Mouse (Mus musculus) hindbrain, embryonic 12.5 days (tissue): Measurements from ENCODE around the gene Ccdc170. TPM values are rescaled to one million over a fixed set of nuclear protein-coding genes. Genes with fewer than 3 reads are reported as not detected.
A peak's percentile ranks its signal among the peaks of the same experiment; 100 is the strongest.
"Not testable (repeated sequence)": the region's sequence is repeated elsewhere in the genome, so short reads cannot be mapped to it uniquely, and the experiment has no call there.

Experiments used
- ATAC-seq: fragments of 200-750 bp; cut with Nextera tagmentation; 2 replicates; pipeline ENCODE4 v1.8.0; 2017; ENCODE audit warnings: moderate TSS enrichment; ENCODE audit not compliant: low FRiP score
- H3K27ac ChIP-seq: fragments of 300-500 bp; sonication (generic); 2 replicates; pipeline ENCODE4 v1.5.1; 2016; ENCODE audit warnings: mild to moderate bottlenecking
- H3K27me3 ChIP-seq: fragments of 300-500 bp; sonication (generic); 2 replicates; pipeline ENCODE4 v1.6.1; 2016; ENCODE audit warnings: mild to moderate bottlenecking
- H3K36me3 ChIP-seq: fragments of 300-500 bp; sonication (generic); 2 replicates; pipeline ENCODE4 v1.6.1; 2016; ENCODE audit warnings: mild to moderate bottlenecking
- H3K4me1 ChIP-seq: fragments of 300-500 bp; sonication (generic); 2 replicates; pipeline ENCODE4 v1.6.1; 2016
- H3K4me2 ChIP-seq: fragments of 300-500 bp; sonication (generic); replicated peaks from 2 replicates; pipeline ENCODE4 v1.6.1; 2016; ENCODE audit warnings: mild to moderate bottlenecking
- H3K4me3 ChIP-seq: fragments of 300-500 bp; sonication (generic); 2 replicates; pipeline ENCODE4 v1.5.1; 2016; ENCODE audit warnings: mild to moderate bottlenecking
- H3K9ac ChIP-seq: fragments of 300-500 bp; sonication (generic); 2 replicates; pipeline ENCODE4 v1.6.1; 2016; ENCODE audit warnings: mild to moderate bottlenecking, moderate library complexity
- H3K9me3 ChIP-seq: fragments of 300-500 bp; sonication (generic); replicated peaks from 2 replicates; pipeline ENCODE4 v1.6.1; 2016; ENCODE audit warnings: mild to moderate bottlenecking
- WGBS: fragments of 180-500 bp; shearing (Covaris S2); methylation state at CpG from one replicate; pipeline ENCODE4 v1.1.7; 2016; 5-methylcytosine and 5-hydroxymethylcytosine counted together
- polyA plus RNA-seq: library from polyadenylated mRNA; unstranded; fragments of >200 nt; fragmentation: Nextera tagmentation; extraction: Ambion mirVana; gene quantifications from 2 replicates; pipeline ENCODE4 v1.2.1, GENCODE M21; 2016

Ccdc170 gene
- polyA plus RNA-seq: 0.45 and 0.77 TPM in 2 replicates

GRCm38 (mm10) chr10:4482355-4482754 lies at the start of gene Ccdc170:
Gene Ccdc170 (plus strand): TSS chr10:4482502.
- Histone ChIP-seq H3K9me3 (no peaks in the 10 kb centered on the region), H3K36me3 (no peaks in the 10 kb centered on the region), H3K4me2 (no peak within 1 kb of the TSS), H3K4me1 (no peaks in the 10 kb centered on the region), H3K27me3 (no peaks in the 10 kb centered on the region), H3K9ac (no peak within 1 kb of the TSS), H3K27ac (no peak within 1 kb of the TSS), H3K4me3 (no peak within 1 kb of the TSS)
- 49% methylated on average over 11 of the region's 11 CpGs for WGBS
- ATAC-seq: no peak

DNA sequence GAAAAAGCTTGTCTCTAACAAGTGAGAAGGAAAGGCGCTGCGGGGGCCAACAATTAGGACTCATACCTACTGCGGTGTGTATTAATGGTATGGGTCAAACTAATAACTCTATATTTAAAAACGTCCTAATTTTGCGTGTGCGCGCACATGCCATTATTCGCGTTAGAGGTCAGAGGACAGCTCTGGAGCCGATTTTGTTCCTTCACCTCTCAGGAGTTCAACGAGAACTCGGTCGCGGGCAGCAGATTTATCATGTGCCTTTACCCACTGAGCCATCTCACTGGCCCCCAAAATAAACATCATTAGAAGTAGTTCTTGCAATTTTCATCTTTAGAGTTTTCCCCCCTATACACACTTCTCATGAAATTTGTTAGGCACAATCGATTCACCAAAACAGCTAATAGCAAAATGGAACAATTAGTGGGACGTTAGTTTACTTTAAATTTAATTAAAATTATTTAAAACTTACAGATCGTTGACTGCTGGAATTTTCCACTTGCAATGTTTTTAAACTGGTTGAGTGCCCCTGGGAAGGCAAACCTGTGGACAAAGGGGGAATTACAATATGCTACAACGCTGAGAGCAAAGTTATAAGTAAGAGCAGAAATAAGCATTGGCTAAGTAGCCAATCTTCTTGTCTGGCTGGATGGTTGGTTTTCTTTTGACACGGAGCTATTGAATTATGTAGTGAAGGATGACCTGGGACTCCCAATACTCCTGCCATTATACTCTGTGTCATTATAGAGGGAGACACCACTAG lies 49.1 kb upstream of the Ccdc170 start:
- Histone ChIP-seq H3K9ac (peak overlapping the region; percentile 69), H3K27ac (peak overlapping the region; percentile 82), H3K9me3 (no peaks in the 10 kb centered on the region), H3K4me3 (peak overlapping the region; percentile 55), H3K4me2 (peak overlapping the region; percentile 56), H3K4me1 (peaks cover 14% of the 10 kb centered on the region), H3K27me3 (no peaks in the 10 kb centered on the region), H3K36me3 (peaks cover 7% of the 10 kb centered on the region; the same call in 1 of the 2 replicates)
- WGBS: 12% methylated on average over 19 of the region's 19 CpGs
- ATAC-seq: peak; percentile 0; the same call in 1 of the 2 replicates

DNA sequence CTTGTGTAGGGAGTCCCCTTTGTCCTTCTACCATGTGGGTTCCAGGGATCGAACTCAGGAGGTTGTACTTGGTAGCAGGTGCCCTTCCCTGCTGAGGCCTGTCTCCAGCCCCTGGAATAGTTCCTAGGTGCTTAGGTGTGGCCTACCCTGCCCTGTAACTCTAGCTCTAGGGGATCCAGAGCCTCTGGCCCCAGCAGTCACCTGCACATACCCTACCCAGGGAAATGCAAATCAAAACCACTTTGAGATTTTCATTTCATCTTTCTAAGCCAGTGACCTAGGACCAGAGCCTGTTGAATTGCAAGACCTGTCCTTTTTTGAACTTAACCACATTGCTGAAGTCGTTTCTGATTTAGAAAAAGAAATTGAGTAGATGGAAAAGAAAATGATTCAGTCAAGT lies 48.4 kb upstream of the Ccdc170 start:
- Histone ChIP-seq H3K4me1 (peaks cover 14% of the 10 kb centered on the region), H3K36me3 (peaks cover 11% of the 10 kb centered on the region; the same call in 1 of the 2 replicates), H3K4me2 (peak overlapping the region; percentile 56; the same call in 1 of the 2 replicates)
- H3K27me3 ChIP-seq, H3K9me3 ChIP-seq, H3K27ac ChIP-seq, H3K9ac ChIP-seq, ATAC-seq, H3K4me3 ChIP-seq: not testable (repeated sequence)
- whole genome bisulfite sequencing: 85% methylated on average over 2 of the region's 2 CpGs

GRCm38 (mm10) chr10:4435416-4435815 lies 46.9 kb upstream of the Ccdc170 start:
- peaks cover 14% of the 10 kb centered on the region for H3K4me1 ChIP-seq
- no peaks in the 10 kb centered on the region for H3K27me3 ChIP-seq
- H3K9me3 ChIP-seq: no peaks in the 10 kb centered on the region
- WGBS: 91% methylated on average over 3 of the region's 3 CpGs
- H3K36me3 ChIP-seq: peaks cover 23% of the 10 kb centered on the region
- no peak overlapping the region for H3K27ac ChIP-seq
- H3K4me3 ChIP-seq: no peak overlapping the region
- no peak overlapping the region for H3K4me2 ChIP-seq
- no peak overlapping the region for H3K9ac ChIP-seq
- ATAC-seq: no peak

DNA sequence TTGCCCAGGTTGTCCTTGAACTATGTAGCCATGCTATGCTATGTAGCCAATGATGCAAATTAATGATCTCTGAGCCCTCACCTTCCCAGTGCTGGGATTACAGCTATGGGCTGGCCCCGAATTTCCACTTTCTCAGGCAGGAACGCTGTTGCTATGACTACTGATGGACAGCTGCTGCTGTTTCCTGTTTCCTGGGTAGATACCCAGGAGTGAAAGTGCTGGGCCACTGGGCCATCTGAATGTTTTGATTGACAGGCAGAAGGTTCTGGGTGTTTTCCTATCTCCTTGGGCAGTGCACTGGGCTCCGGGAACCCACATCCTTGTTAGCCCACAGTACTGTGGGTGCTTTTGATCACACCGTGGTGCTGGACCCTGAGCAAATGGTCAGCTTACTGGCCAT lies 25.9 kb upstream of the Ccdc170 start:
- ATAC-seq: no peak
- H3K27ac ChIP-seq: no peak overlapping the region
- H3K4me2 ChIP-seq: no peak overlapping the region
- H3K27me3 ChIP-seq: no peaks in the 10 kb centered on the region
- H3K4me1 ChIP-seq: no peaks in the 10 kb centered on the region
- no peak overlapping the region for H3K4me3 ChIP-seq
- H3K9ac ChIP-seq: no peak overlapping the region
- no peaks in the 10 kb centered on the region for H3K9me3 ChIP-seq
- WGBS: 87% methylated on average over 4 of the region's 4 CpGs
- H3K36me3 ChIP-seq: peaks cover 22% of the 10 kb centered on the region

DNA sequence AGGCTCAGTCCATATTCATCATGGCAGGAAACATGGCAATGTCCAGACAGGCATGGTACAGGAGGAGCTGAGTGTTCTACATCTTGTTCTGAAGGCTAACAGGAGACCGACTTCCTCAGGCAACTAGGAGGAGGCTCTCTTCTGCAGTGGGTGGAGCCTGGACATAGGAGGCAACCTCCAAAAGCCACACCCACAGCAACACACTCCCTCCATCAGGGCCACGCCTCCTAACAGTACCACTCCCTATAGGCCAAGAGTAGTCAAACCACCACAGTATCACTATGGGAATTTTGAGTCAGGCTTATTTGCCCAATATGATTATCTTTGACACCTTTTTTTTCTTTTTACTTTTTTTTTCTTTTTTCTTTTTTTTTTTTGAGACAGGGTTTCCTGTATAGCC lies 22.1 kb upstream of the Ccdc170 start:
- Histone ChIP-seq H3K27ac (no peak overlapping the region), H3K9me3 (no peaks in the 10 kb centered on the region), H3K36me3 (peaks cover 7% of the 10 kb centered on the region), H3K4me2 (no peak overlapping the region), H3K27me3 (no peaks in the 10 kb centered on the region), H3K4me3 (no peak overlapping the region), H3K9ac (no peak overlapping the region), H3K4me1 (no peaks in the 10 kb centered on the region)
- no peak for ATAC-seq
- WGBS: 100% methylated on average over 2 of the region's 2 CpGs

- WGBS: 83% methylated on average over 7 of the region's 7 CpGs
- H3K9ac ChIP-seq: no peak overlapping the region
These were observed 16.5 kb upstream of the Ccdc170 start for GRCm38 (mm10) chr10:4465799-4466198.

GRCm38 (mm10) chr10:4469406-4469805 lies 12.9 kb upstream of the Ccdc170 start:
- H3K36me3 ChIP-seq: no peaks in the 10 kb centered on the region
- WGBS: 86% methylated on average over 3 of the region's 3 CpGs
- H3K4me3 ChIP-seq: no peak overlapping the region
- no peaks in the 10 kb centered on the region for H3K27me3 ChIP-seq
- H3K9ac ChIP-seq: no peak overlapping the region
- H3K27ac ChIP-seq: no peak overlapping the region
- no peaks in the 10 kb centered on the region for H3K4me1 ChIP-seq
- no peaks in the 10 kb centered on the region for H3K9me3 ChIP-seq
- no peak overlapping the region for H3K4me2 ChIP-seq
- no peak for ATAC-seq

More at GRCm38 (mm10) chr10:4465799-4466198, 16.5 kb upstream of the Ccdc170 start:
- no peak overlapping the region for H3K4me3 ChIP-seq
- no peak overlapping the region for H3K4me2 ChIP-seq
- H3K9me3 ChIP-seq: no peaks in the 10 kb centered on the region
- H3K36me3 ChIP-seq: no peaks in the 10 kb centered on the region
- H3K27me3 ChIP-seq: no peaks in the 10 kb centered on the region
- no peaks in the 10 kb centered on the region for H3K4me1 ChIP-seq
- ATAC-seq: no peak
- H3K27ac ChIP-seq: no peak overlapping the region

GRCm38 (mm10) chr10:4473591-4473993 lies 8.7 kb upstream of the Ccdc170 start:
- no peak overlapping the region for H3K9ac ChIP-seq
- ATAC-seq: no peak
- H3K4me2 ChIP-seq: no peak overlapping the region
- H3K4me1 ChIP-seq: no peaks in the 10 kb centered on the region
- H3K27me3 ChIP-seq: no peaks in the 10 kb centered on the region
- 89% methylated on average over 11 of the region's 11 CpGs for WGBS
- H3K27ac ChIP-seq: no peak overlapping the region
- H3K4me3 ChIP-seq: no peak overlapping the region
- H3K9me3 ChIP-seq: no peaks in the 10 kb centered on the region
- H3K36me3 ChIP-seq: no peaks in the 10 kb centered on the region

DNA sequence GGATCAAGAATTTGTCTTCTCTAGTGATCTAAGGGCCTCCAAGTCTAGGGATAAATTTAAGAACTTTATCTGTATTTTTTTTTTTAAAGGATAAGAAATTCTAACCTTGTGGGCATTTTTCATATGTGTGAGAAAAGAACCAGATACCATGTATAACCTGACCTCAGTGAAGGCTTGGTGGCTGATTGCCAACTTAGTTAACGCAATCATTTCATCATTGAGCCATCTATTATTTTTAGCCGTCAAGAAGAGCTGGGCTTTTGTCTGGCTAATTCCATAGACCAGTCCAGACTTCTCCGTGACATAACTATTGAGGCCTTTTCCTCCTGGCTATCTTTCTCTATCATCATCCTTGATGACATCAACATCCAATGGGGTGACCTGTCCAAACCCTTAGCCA lies 6.9 kb upstream of the Ccdc170 start:
- H3K4me1 ChIP-seq: no peaks in the 10 kb centered on the region
- H3K9ac ChIP-seq: no peak overlapping the region
- WGBS: 75% methylated on average over 3 of the region's 3 CpGs
- no peak for ATAC-seq
- no peak overlapping the region for H3K4me3 ChIP-seq
- H3K27me3 ChIP-seq: no peaks in the 10 kb centered on the region
- no peaks in the 10 kb centered on the region for H3K9me3 ChIP-seq
- no peaks in the 10 kb centered on the region for H3K36me3 ChIP-seq
- H3K4me2 ChIP-seq: no peak overlapping the region
- no peak overlapping the region for H3K27ac ChIP-seq

DNA sequence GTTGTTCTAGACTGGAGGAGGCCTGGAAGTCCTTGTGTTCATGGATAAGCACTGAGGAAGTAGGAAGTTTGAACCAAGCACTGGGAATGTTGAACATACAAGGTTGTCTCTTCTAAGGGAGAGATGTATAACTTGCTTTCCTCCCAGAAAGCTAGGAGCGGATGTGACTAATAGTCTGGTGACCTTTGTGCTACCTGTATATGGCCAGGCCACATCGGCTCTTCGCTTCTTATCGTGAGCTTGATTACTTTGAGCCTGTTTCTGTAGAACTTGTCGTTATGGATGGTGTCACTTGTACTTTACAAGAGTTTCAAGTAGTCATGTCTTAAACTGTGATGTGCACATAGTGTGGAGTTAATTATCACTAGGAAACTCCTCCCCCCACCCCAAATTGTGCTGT lies 5.7 kb upstream of the Ccdc170 start:
- no peaks in the 10 kb centered on the region for H3K4me1 ChIP-seq
- H3K9me3 ChIP-seq: no peaks in the 10 kb centered on the region
- ATAC-seq: no peak
- H3K27ac ChIP-seq: no peak overlapping the region
- H3K36me3 ChIP-seq: no peaks in the 10 kb centered on the region
- H3K4me3 ChIP-seq: no peak overlapping the region
- H3K9ac ChIP-seq: no peak overlapping the region
- no peak overlapping the region for H3K4me2 ChIP-seq
- no peaks in the 10 kb centered on the region for H3K27me3 ChIP-seq
- WGBS: 91% methylated on average over 5 of the region's 5 CpGs

DNA sequence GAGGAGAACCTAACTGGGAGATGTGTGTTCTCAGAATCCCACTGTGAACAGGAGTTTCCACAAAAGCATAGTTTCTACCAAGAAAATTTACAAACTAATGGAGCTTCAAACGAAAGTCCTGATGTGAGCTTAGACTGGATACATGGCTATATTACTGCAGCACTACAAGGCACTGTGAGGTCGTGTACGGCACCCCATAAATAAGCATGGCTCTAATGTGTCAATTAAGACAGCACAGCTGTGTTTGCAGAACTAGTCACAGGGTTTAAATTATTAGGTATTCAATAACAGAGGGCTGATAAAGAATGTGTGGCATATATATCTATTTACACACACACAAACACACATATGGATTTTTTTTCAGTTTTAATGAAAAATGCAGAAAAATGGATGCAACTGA lies 1.4 kb upstream of the Ccdc170 start:
- Histone ChIP-seq H3K4me2 (no peak overlapping the region), H3K36me3 (no peaks in the 10 kb centered on the region), H3K9ac (no peak overlapping the region), H3K9me3 (no peaks in the 10 kb centered on the region), H3K27me3 (no peaks in the 10 kb centered on the region), H3K4me3 (no peak overlapping the region), H3K27ac (no peak overlapping the region), H3K4me1 (no peaks in the 10 kb centered on the region)
- no peak for ATAC-seq
- 82% methylated on average over 3 of the region's 3 CpGs for WGBS

DNA sequence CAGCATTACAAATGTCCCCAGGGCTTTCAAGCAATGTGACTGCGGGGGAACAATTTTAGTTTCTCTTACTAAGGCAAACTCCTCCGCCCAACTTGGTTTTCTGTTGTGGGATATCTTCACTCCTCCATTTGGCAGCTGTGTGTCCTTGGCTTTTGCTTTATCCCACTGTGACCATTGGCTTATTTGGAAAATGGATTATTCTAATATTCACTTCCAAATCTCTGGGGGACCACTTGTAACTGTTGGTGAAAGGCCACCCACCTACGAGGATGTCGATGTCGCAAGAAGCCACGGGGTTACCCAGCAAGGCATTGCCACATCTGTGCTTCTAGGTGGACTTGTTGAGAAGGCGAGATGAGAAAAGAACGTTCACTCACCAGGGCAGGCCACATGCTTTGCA lies 607 bp upstream of the Ccdc170 start:
- Histone ChIP-seq H3K4me1 (no peaks in the 10 kb centered on the region), H3K4me2 (no peak overlapping the region), H3K4me3 (no peak overlapping the region), H3K9ac (no peak overlapping the region), H3K27me3 (no peaks in the 10 kb centered on the region), H3K9me3 (no peaks in the 10 kb centered on the region), H3K27ac (no peak overlapping the region), H3K36me3 (no peaks in the 10 kb centered on the region)
- no peak for ATAC-seq
- WGBS: 78% methylated on average over 8 of the region's 8 CpGs
